Mouse (Mus musculus) thymus, adult 2 months (tissue): Measurements from ENCODE around the gene Acsl3. TPM values are rescaled to one million over a fixed set of nuclear protein-coding genes. Genes with fewer than 3 reads are reported as not detected.

Experiments
- DNase-seq: peaks from one replicate; pipeline ENCODE4 v3.0.0; 2021
- H3K27ac ChIP-seq: fragments of 200-500 bp; 2 replicates; pipeline ENCODE4 v1.5.1; 2012; ENCODE audit warnings: low read length, control low read depth; ENCODE audit not compliant: control insufficient read depth, insufficient read depth
- H3K27me3 ChIP-seq: fragments of 200-500 bp; 2 replicates; pipeline ENCODE4 v1.6.1; 2012; ENCODE audit warnings: mild to moderate bottlenecking, low read length, moderate library complexity, mixed read lengths; ENCODE audit not compliant: control insufficient read depth, insufficient read depth
- H3K36me3 ChIP-seq: fragments of 200-500 bp; 2 replicates; pipeline ENCODE4 v1.6.1; 2012; ENCODE audit warnings: mild to moderate bottlenecking, low read length, moderate library complexity; ENCODE audit not compliant: control insufficient read depth, insufficient read depth
- H3K4me1 ChIP-seq: fragments of 200-500 bp; replicated peaks from 2 replicates; pipeline ENCODE4 v1.6.1; 2012; ENCODE audit warnings: low read length; ENCODE audit not compliant: control insufficient read depth, insufficient read depth
- H3K4me3 ChIP-seq: fragments of 200-500 bp; 2 replicates; pipeline ENCODE4 v1.5.1; 2012; ENCODE audit warnings: mild to moderate bottlenecking, low read length, control low read depth, moderate library complexity; ENCODE audit not compliant: control insufficient read depth, insufficient read depth
- CTCF ChIP-seq: fragments of 200-500 bp; IDR thresholded peaks from 2 replicates; pipeline ENCODE4 v1.5.1; 2012; ENCODE audit warnings: mild to moderate bottlenecking, control low read depth, low read length, moderate library complexity, borderline replicate concordance; ENCODE audit not compliant: control insufficient read depth, poor library complexity, insufficient read depth; ENCODE audit errors: extremely low read depth
- POLR2A ChIP-seq: fragments of 200-500 bp; IDR thresholded peaks from 2 replicates; pipeline ENCODE4 v1.6.1; 2012; ENCODE audit warnings: mild to moderate bottlenecking, low read length, control low read depth, moderate library complexity; ENCODE audit not compliant: control insufficient read depth, poor library complexity, insufficient read depth; ENCODE audit errors: extremely low read depth
- WGBS: fragments of 180-500 bp; shearing (Covaris S2); methylation state at CpG from one replicate; pipeline ENCODE4 v1.1.7; 2018; 5-methylcytosine and 5-hydroxymethylcytosine counted together
- polyA plus RNA-seq: library from polyadenylated mRNA; depleted of rRNA; stranded (reverse); fragments of >200 nt; gene quantifications from 2 replicates; pipeline ENCODE4 v1.2.3, GENCODE M21; 2012; rRNA removed

Acsl3 gene
- polyA plus RNA-seq, 1 experiment, result 10.2 TPM

DNA sequence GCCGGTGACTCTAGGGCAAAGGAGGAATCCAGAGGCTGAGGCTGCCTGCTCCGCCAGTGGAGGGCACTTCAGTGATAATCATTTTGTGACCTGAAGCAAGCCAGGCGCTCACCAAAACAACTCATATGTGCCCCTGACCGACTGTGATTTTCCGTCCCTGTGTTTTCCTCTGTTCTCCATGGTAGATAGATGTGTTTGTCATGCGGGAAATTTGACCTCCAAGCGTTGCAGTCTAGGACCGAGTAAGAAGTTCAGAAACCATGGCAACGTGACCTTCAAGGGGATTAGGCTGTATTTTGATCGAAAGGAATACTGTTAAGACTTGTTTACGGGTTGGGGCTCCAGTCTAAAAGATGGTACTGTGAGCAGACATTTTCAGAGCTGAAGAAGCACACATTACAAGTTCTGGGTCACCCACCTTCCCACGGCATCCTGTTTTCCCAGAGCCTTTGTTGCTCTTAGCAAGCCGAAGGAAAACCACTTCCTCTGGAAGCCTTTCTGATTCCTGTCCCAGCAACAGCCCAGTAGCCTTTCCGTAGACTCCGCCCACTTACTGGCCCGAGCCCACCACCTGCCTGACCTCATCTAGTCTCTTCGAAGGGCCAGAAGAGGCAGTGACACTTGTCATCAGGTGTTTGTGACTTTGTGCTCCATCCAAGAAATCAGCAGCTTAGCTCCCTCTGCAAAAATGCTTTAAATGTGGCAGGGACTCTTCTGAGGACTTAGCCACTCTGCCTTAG lies 76.8 kb downstream of the Acsl3 start:
- no peak overlapping the region for H3K27ac ChIP-seq
- H3K36me3 ChIP-seq, result no peaks in the 10 kb centered on the region
- DNase-seq, result no peak
- TF ChIP-seq POLR2A (no peak), CTCF (no peak)
- WGBS, result 71% methylated on average over 17 of the region's 17 CpGs
- no peak overlapping the region for H3K4me3 ChIP-seq
- no peaks in the 10 kb centered on the region for H3K27me3 ChIP-seq
- H3K4me1 ChIP-seq, result no peaks in the 10 kb centered on the region

- Histone ChIP-seq H3K4me1 (no peaks in the 10 kb centered on the region), H3K27ac (no peak overlapping the region), H3K27me3 (no peaks in the 10 kb centered on the region), H3K4me3 (no peak overlapping the region), H3K36me3 (no peaks in the 10 kb centered on the region)
- DNase-seq, result no peak
- WGBS, result 90% methylated on average over 5 of the region's 5 CpGs
- TF ChIP-seq CTCF, result no peak
- no peak for TF ChIP-seq POLR2A
Measured at GRCm38 (mm10) chr1:78737646-78738045, 80.0 kb downstream of the Acsl3 start.

DNA sequence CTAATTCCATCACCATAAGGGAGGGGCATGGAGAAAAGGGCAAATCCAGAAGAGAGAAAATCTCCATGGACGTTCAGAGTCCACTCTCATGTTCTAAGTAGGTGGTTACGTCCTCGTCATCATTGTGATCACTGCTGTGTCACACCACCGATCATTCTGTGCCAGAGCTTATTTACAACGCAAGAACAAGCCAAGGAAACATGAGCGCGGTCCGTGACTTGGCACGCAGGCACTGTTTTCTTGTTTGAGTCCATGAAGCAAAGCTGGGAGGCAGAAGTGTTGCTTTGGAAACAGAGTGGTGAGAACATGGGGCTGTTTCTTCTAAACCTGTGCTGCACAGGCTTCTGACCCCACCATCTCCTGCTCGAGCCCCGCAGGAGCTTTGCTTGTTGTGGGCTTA lies 83.1 kb downstream of the Acsl3 start:
- no peak overlapping the region for H3K4me3 ChIP-seq
- H3K27me3 ChIP-seq, result no peaks in the 10 kb centered on the region
- DNase-seq, result no peak
- no peak overlapping the region for H3K27ac ChIP-seq
- H3K36me3 ChIP-seq, result no peaks in the 10 kb centered on the region
- no peak for TF ChIP-seq CTCF
- 95% methylated on average over 11 of the region's 11 CpGs for WGBS
- H3K4me1 ChIP-seq, result no peaks in the 10 kb centered on the region

- Histone ChIP-seq H3K27ac (no peak overlapping the region), H3K4me1 (no peaks in the 10 kb centered on the region), H3K27me3 (no peaks in the 10 kb centered on the region), H3K4me3 (no peak overlapping the region), H3K36me3 (no peaks in the 10 kb centered on the region)
- TF ChIP-seq POLR2A (no peak), CTCF (no peak)
- WGBS, result 92% methylated on average over 12 of the region's 12 CpGs
- DNase-seq, result no peak
Measured at GRCm38 (mm10) chr1:78742198-78742597, 84.6 kb downstream of the Acsl3 start.

GRCm38 (mm10) chr1:78743318-78743717 lies 85.7 kb downstream of the Acsl3 start:
- no peaks in the 10 kb centered on the region for H3K36me3 ChIP-seq
- WGBS, result 96% methylated on average over 4 of the region's 4 CpGs
- DNase-seq, result no peak

GRCm38 (mm10) chr1:78745230-78745777 lies 87.7 kb downstream of the Acsl3 start:
- H3K27me3 ChIP-seq, result no peaks in the 10 kb centered on the region
- no peak overlapping the region for H3K4me3 ChIP-seq
- WGBS, result 78% methylated on average over 5 of the region's 5 CpGs
- no peak for DNase-seq
- H3K4me1 ChIP-seq, result no peaks in the 10 kb centered on the region
- H3K36me3 ChIP-seq, result no peaks in the 10 kb centered on the region
- no peak overlapping the region for H3K27ac ChIP-seq
- TF ChIP-seq POLR2A (no peak), CTCF (no peak)

More at GRCm38 (mm10) chr1:78743318-78743717, 85.7 kb downstream of the Acsl3 start:
- TF ChIP-seq CTCF (no peak), POLR2A (no peak)
- Histone ChIP-seq H3K4me3 (no peak overlapping the region), H3K4me1 (no peaks in the 10 kb centered on the region), H3K27me3 (no peaks in the 10 kb centered on the region), H3K27ac (no peak overlapping the region)

Other genes with a start within 250 kb of the Acsl3 start
- gene Farsb, start 168.9 kb upstream of the Acsl3 start, polyA plus RNA-seq, result 18.0 and 21.9 TPM in 2 replicates
- gene Mogat1, start 146.8 kb upstream of the Acsl3 start, polyA plus RNA-seq, result 0.66 and 3.2 TPM in 2 replicates
- not detected in 2 replicates for gene BC035947, start 145.7 kb upstream of the Acsl3 start, polyA plus RNA-seq
- 1.9 and 2.2 TPM in 2 replicates for gene Utp14b, start 213 bp downstream of the Acsl3 start, polyA plus RNA-seq
- gene Kcne4, start 158.9 kb downstream of the Acsl3 start, polyA plus RNA-seq, result 0.36 and 0.44 TPM in 2 replicates